Mouse (Mus musculus): ENCODE results near the gene Krt82. TPM values are rescaled to one million over a fixed set of nuclear protein-coding genes. Genes with fewer than 3 reads are reported as not detected.
A peak's percentile ranks its signal among the peaks of the same experiment; 100 is the strongest.
"Not testable (repeated sequence)": the region's sequence is repeated elsewhere in the genome, so short reads cannot be mapped to it uniquely, and the experiment has no call there.

Gene Krt82
- polyA plus RNA-seq, 1 experiment, result not detected

DNA sequence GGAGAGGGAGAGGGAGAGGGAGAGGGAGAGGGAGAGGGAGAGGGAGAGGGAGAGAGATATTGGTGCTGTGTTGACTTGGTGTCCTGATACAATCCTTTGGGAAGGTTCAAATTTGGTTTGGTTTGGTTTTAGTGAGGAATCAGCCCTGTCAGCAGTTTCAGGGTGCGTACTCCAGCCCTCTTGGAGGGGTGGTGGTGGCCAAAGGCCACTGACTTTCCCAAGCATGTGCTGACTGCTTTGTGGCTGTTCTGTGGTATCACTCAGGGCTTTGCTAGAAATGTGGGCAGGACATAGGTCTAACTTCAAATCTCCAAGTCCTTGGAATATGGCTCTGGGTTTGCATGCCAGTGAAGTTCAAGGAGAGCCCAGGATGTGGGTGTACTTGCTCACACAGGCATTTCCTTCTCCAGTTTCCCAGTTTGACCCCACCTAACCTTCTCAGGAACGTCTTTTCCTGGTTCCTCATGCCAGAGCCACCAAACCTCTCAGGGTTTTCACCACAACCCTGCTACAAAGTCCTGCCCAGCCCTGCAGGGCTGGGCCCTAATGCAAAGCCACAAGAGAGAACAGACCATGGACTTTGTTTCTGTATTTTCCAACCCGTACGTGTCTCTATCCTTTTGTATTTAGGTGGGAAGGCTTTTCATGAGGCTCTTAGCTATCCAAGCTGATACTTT lies 27.8 kb downstream of the Krt82 start:
- no peak for TF ChIP-seq CTCF (IDR thresholded peaks at IDR 0.05; ENCODE audit: insufficient read depth, low read length)
- TF ChIP-seq POLR2A (IDR thresholded peaks at IDR 0.05; ENCODE audit: borderline replicate concordance, extremely low read depth, low read depth, low read length), result no peak
- H3K4me3 ChIP-seq (replicated peaks; ENCODE audit: extremely low read depth, low read depth, low read length), result no peak overlapping the region
- no peaks in the 10 kb centered on the region for H3K4me1 ChIP-seq (ENCODE audit: control insufficient read depth, insufficient read depth, low read length)
- DNase-seq, result no peak
- 54% methylated on average over 4 of the region's 4 CpGs for whole genome bisulfite sequencing

GRCm38 (mm10) chr15:101519792-101520191 lies 30.7 kb downstream of the Krt82 start:
- H3K4me3 ChIP-seq (replicated peaks; ENCODE audit: extremely low read depth, low read depth, low read length), result no peak overlapping the region
- WGBS, result 14% methylated on average over 2 of the region's 2 CpGs
- no peaks in the 10 kb centered on the region for H3K4me1 ChIP-seq (ENCODE audit: control insufficient read depth, insufficient read depth, low read length)
- TF ChIP-seq CTCF (IDR thresholded peaks at IDR 0.05; ENCODE audit: insufficient read depth, low read length) (peak; percentile 93), POLR2A (IDR thresholded peaks at IDR 0.05; ENCODE audit: borderline replicate concordance, extremely low read depth, low read depth, low read length) (no peak)
- DNase-seq, result peak; percentile 60

- not testable (repeated sequence) for H3K4me1 ChIP-seq (ENCODE audit: control insufficient read depth, insufficient read depth, low read length); DNase-seq; H3K4me3 ChIP-seq (replicated peaks; ENCODE audit: extremely low read depth, low read depth, low read length)
- WGBS, result 69% methylated on average over 2 of the region's 2 CpGs
Measured at GRCm38 (mm10) chr15:101517161-101517560, 33.3 kb downstream of the Krt82 start, which contains the start of gene Gm49425. Gene Gm49425 (minus strand): TSS chr15:101517261.

DNA sequence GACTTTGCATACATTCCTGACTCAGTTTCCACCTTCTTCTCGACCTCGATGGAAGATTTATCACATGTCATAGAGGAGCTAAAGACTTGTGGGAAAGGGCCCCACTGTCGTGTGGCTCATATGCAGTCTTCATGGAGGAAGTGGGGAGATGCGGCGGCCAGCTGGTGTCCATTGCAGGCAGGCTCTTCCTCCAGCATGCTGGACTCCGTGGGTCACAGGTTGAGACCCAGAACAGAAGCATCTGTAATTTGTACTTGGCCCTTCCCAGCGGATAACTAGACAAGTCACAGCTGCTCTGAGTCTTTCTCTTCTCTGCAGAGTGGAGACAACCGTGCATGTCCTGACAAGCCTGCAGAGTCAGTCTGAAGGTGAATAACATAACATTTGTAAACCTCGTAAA lies 42.2 kb downstream of the Krt82 start:
- DNase-seq, result no peak
- TF ChIP-seq CTCF (IDR thresholded peaks at IDR 0.05; ENCODE audit: insufficient read depth, low read length), result no peak
- TF ChIP-seq POLR2A (IDR thresholded peaks at IDR 0.05; ENCODE audit: borderline replicate concordance, extremely low read depth, low read depth, low read length), result no peak
- Histone ChIP-seq H3K4me3 (replicated peaks; ENCODE audit: extremely low read depth, low read depth, low read length) (no peak overlapping the region), H3K4me1 (ENCODE audit: control insufficient read depth, insufficient read depth, low read length) (no peaks in the 10 kb centered on the region)
- 52% methylated on average over 9 of the region's 9 CpGs for WGBS

DNA sequence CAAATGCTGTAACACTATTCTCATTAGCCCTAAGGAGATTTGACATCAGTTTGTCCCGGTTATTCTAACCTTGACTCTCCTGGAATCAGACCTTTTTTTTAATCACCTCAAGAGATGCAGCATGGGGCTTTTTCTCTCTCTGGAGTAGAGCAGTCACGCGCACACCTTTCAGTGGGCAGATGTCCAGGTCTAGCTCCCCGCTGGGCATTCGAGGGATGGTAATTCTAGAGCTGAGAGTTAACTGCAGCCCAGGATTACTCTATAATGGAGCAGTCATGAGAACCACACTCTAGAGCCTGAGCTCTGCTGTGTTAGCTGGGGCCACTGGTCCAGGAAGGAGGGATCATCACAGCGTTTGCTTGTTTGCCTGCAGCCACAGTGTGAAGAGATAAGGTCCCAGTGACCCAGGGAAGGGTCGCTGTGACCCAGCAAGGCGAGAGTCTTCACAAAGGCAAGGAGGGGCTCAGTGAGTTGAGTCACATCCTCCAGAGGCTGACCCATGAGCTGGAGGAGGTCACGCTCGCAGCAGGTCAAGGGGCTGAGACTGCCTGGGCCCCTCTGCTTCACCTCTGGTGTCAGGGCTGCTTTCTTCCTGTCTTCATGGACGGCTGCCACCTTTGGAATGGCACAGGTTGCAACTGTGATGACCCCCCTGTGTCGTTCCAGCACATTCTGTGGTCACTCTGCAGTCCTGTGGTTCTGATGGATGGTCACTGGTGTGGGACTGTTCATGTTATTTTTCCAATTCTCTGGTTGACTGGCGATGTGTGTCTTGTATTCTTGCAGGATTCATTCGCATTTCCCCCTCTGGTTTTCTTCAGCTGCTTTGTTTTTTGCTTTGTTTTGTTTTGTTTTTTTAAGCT lies 43.3 kb downstream of the Krt82 start:
- no peak for DNase-seq
- no peak for TF ChIP-seq POLR2A (IDR thresholded peaks at IDR 0.05; ENCODE audit: borderline replicate concordance, extremely low read depth, low read depth, low read length)
- TF ChIP-seq CTCF (IDR thresholded peaks at IDR 0.05; ENCODE audit: insufficient read depth, low read length), result no peak
- Histone ChIP-seq H3K4me3 (replicated peaks; ENCODE audit: extremely low read depth, low read depth, low read length) (no peak overlapping the region), H3K4me1 (ENCODE audit: control insufficient read depth, insufficient read depth, low read length) (no peaks in the 10 kb centered on the region)
- 42% methylated on average over 14 of the region's 14 CpGs for WGBS

DNA sequence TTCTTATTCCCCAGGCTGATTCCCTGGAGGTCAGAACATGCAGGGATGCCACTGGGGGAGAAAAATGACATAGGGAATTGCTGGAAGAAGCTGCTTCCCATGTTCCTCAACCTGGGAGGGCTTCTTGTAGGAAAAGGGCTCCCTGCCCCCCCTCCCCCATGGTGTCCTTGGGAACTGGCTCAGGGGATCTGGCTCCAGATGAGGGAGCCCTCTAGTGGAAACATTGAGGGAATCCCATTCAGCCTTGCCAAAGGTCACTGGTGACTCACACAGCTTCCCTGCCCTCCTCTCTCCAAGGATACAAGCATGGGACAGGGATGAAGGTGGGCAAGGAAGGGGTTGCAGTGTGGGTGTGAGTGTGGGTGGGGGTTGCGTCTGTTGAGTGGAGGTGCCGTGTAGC lies 53.3 kb downstream of the Krt82 start:
- TF ChIP-seq CTCF (IDR thresholded peaks at IDR 0.05; ENCODE audit: insufficient read depth, low read length) (peak; percentile 52; the same call in 1 of the 2 replicates), POLR2A (IDR thresholded peaks at IDR 0.05; ENCODE audit: borderline replicate concordance, extremely low read depth, low read depth, low read length) (no peak)
- no peaks in the 10 kb centered on the region for H3K4me1 ChIP-seq (ENCODE audit: control insufficient read depth, insufficient read depth, low read length)
- no peak for DNase-seq
- 67% methylated on average over 2 of the region's 2 CpGs for WGBS
- no peak overlapping the region for H3K4me3 ChIP-seq (replicated peaks; ENCODE audit: extremely low read depth, low read depth, low read length)

DNA sequence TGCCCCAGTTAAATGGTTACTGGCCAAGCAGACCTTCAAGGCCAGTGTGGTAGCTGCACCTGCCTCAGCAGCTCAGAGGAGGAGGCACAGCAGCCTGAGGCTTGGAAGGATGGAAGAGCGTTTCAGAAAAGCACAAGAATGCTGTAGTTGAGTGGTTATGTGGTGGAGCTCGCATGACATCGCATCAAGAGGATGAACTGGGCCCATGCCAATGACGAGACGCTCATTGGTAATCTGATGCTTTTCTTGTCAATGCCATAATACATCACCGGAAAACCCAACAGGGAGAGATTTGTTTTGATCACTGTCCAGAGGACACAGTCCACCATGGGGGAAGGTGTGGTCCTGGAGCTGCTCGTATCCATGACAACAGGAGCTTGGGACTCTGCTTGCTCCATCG lies 55.2 kb downstream of the Krt82 start:
- WGBS, result 88% methylated on average over 8 of the region's 8 CpGs

DNA sequence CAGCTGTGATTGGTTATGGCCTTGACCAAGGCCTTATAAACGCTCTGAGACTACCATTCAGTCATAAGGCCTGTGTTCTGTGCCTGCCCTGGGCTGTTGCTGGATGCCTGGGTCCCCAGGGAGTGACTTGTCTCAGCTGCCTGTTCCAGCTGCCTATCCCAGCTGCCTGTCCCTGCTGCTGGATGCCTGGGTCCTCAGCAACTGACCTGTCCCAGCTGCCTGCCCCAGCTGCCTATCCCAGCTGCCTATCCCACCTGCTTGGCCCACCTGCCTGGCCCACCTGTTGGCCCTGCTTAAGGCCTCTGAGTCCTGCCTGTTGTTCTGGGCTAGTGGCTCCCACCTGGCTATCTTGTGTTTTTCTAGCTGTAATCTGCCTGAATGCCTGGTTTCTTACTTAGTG lies 56.3 kb downstream of the Krt82 start:
- Histone ChIP-seq H3K4me1 (ENCODE audit: control insufficient read depth, insufficient read depth, low read length) (no peaks in the 10 kb centered on the region), H3K4me3 (replicated peaks; ENCODE audit: extremely low read depth, low read depth, low read length) (no peak overlapping the region)
- no peak for DNase-seq
- WGBS, result 36% methylated on average over 1 of the region's 1 CpGs
- TF ChIP-seq CTCF (IDR thresholded peaks at IDR 0.05; ENCODE audit: insufficient read depth, low read length), result no peak
- TF ChIP-seq POLR2A (IDR thresholded peaks at IDR 0.05; ENCODE audit: borderline replicate concordance, extremely low read depth, low read depth, low read length), result no peak

More for the DNA sequence above, 55.2 kb downstream of the Krt82 start:
- DNase-seq, result no peak
- no peak overlapping the region for H3K4me3 ChIP-seq (replicated peaks; ENCODE audit: extremely low read depth, low read depth, low read length)
- TF ChIP-seq CTCF (IDR thresholded peaks at IDR 0.05; ENCODE audit: insufficient read depth, low read length) (no peak), POLR2A (IDR thresholded peaks at IDR 0.05; ENCODE audit: borderline replicate concordance, extremely low read depth, low read depth, low read length) (no peak)
- no peaks in the 10 kb centered on the region for H3K4me1 ChIP-seq (ENCODE audit: control insufficient read depth, insufficient read depth, low read length)

GRCm38 (mm10) chr15:101493713-101494112 lies 56.8 kb downstream of the Krt82 start:
- no peaks in the 10 kb centered on the region for H3K4me1 ChIP-seq (ENCODE audit: control insufficient read depth, insufficient read depth, low read length)
- H3K4me3 ChIP-seq (replicated peaks; ENCODE audit: extremely low read depth, low read depth, low read length), result no peak overlapping the region
- WGBS, result 93% methylated on average over 6 of the region's 6 CpGs
- DNase-seq, result no peak
- no peak for TF ChIP-seq POLR2A (IDR thresholded peaks at IDR 0.05; ENCODE audit: borderline replicate concordance, extremely low read depth, low read depth, low read length)
- no peak for TF ChIP-seq CTCF (IDR thresholded peaks at IDR 0.05; ENCODE audit: insufficient read depth, low read length)

DNA sequence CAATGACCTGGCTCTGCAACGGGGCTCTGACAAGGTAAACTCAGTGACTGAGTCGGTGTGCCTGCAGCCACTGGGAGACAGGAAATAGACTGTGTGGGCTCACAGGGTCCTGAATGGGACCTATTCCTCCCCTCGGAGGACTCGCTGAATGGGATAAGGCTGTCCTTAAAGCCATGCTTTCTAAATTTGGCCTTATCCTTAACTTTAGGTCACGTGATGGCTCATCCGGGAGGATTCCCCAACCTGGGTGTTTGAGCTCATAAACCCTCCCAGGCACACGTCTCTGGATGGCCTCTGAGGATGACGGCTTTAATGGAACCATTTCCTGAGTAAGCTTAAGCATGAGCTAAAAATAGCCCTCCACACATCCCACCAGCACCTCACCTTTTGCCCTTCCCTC lies 57.7 kb downstream of the Krt82 start:
- Histone ChIP-seq H3K4me1 (ENCODE audit: control insufficient read depth, insufficient read depth, low read length) (no peaks in the 10 kb centered on the region), H3K4me3 (replicated peaks; ENCODE audit: extremely low read depth, low read depth, low read length) (no peak overlapping the region)
- TF ChIP-seq CTCF (IDR thresholded peaks at IDR 0.05; ENCODE audit: insufficient read depth, low read length), result no peak
- no peak for TF ChIP-seq POLR2A (IDR thresholded peaks at IDR 0.05; ENCODE audit: borderline replicate concordance, extremely low read depth, low read depth, low read length)
- DNase-seq, result no peak
- WGBS, result 38% methylated on average over 8 of the region's 8 CpGs
